Mouse (Mus musculus) hindbrain, embryonic 15.5 days (tissue): Measurements from ENCODE around the gene Neurl2. TPM values are rescaled to one million over a fixed set of nuclear protein-coding genes. Genes with fewer than 3 reads are reported as not detected.
"Not testable (repeated sequence)": the region's sequence is repeated elsewhere in the genome, so short reads cannot be mapped to it uniquely, and the experiment has no call there.

ENCODE experiments used
- ATAC-seq: fragments of 200-750 bp; cut with Nextera tagmentation; 2 replicates; pipeline ENCODE4 v1.8.0; 2017; ENCODE audit warnings: low read depth, moderate number of reproducible peaks, moderate TSS enrichment; ENCODE audit not compliant: low FRiP score
- H3K27ac ChIP-seq: fragments of 300-500 bp; sonication (generic); replicated peaks from 2 replicates; pipeline ENCODE4 v1.5.1; 2015; ENCODE audit warnings: mild to moderate bottlenecking, inconsistent platforms
- H3K27me3 ChIP-seq: fragments of 300-500 bp; sonication (generic); 2 replicates; pipeline ENCODE4 v1.6.1; 2015; ENCODE audit warnings: control low read depth, inconsistent platforms
- H3K36me3 ChIP-seq: fragments of 300-500 bp; sonication (generic); 2 replicates; pipeline ENCODE4 v1.6.1; 2015; ENCODE audit warnings: control low read depth, inconsistent platforms
- H3K4me1 ChIP-seq: fragments of 300-500 bp; sonication (generic); replicated peaks from 2 replicates; pipeline ENCODE4 v1.6.1; 2015; ENCODE audit warnings: control low read depth, inconsistent platforms
- H3K4me2 ChIP-seq: fragments of 300-500 bp; sonication (generic); 2 replicates; pipeline ENCODE4 v1.6.1; 2015; ENCODE audit warnings: moderate library complexity, mild to moderate bottlenecking, inconsistent platforms
- H3K4me3 ChIP-seq: fragments of 300-500 bp; sonication (generic); 2 replicates; pipeline ENCODE4 v1.5.1; 2015; ENCODE audit warnings: mild to moderate bottlenecking, inconsistent platforms
- H3K9ac ChIP-seq: fragments of 300-500 bp; sonication (generic); 2 replicates; pipeline ENCODE4 v1.6.1; 2015; ENCODE audit warnings: inconsistent platforms
- H3K9me3 ChIP-seq: fragments of 300-500 bp; sonication (generic); 2 replicates; pipeline ENCODE4 v1.6.1; 2016; ENCODE audit warnings: control low read depth, inconsistent platforms
- WGBS: fragments of 180-500 bp; shearing (Covaris S2); methylation state at CpG from one replicate; pipeline ENCODE4 v1.1.7; 2015; 5-methylcytosine and 5-hydroxymethylcytosine counted together
- polyA plus RNA-seq: library from polyadenylated mRNA; unstranded; fragments of >200 nt; fragmentation: Nextera tagmentation; extraction: Ambion mirVana; gene quantifications from 2 replicates; pipeline ENCODE4 v1.2.1, GENCODE M21; 2015

Gene Neurl2
- polyA plus RNA-seq: 6.3 and 7.9 TPM in 2 replicates

DNA sequence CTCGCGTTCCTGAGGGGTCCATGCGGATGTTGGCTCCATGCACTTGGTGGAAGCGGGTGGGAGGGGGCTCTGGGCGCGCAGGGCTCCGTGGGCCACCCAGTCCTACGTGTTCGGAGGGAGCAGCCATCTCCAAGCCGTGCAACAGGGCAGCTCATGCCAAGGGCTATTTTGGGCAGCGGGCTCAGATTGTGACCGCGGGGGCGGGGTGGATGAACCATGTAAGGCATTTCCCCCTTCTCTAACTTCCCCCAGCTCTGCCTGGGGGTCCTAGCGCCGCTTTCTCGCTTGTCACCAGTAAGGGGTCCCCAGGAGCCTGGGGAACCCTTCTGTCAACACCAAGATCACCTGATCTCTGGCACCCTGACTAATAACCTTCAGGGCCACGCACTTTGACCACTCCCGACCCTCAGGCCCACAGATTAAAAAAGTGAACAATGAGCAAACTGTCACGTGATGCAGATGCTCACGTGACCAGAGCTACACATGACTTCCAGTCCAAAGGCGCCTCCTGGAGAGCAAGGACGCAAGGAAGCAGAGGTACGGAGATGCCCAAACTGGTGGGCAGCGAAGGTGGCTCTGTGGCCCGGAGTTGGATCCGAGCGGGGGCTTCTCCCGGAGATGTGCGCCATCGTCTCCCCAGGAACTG, at the start of gene Neurl2:
Neurl2 (minus strand) TSS at position 143 of the 646 bp plus-strand sequence.
- ATAC-seq: peak; percentile 72
- peak within 1 kb of the TSS; percentile 66 for H3K4me3 ChIP-seq
- H3K9ac ChIP-seq: peak within 1 kb of the TSS; percentile 66
- H3K4me2 ChIP-seq: peak within 1 kb of the TSS; percentile 99
- H3K27ac ChIP-seq: peak within 1 kb of the TSS; percentile 82
- under 1% methylated on average over 31 of the region's 31 CpGs for WGBS
- H3K9me3 ChIP-seq: no peaks in the 10 kb centered on the region
- peaks cover 24% of the 10 kb centered on the region for H3K4me1 ChIP-seq
- H3K36me3 ChIP-seq: peaks cover 4% of the 10 kb centered on the region
- no peaks in the 10 kb centered on the region for H3K27me3 ChIP-seq

DNA sequence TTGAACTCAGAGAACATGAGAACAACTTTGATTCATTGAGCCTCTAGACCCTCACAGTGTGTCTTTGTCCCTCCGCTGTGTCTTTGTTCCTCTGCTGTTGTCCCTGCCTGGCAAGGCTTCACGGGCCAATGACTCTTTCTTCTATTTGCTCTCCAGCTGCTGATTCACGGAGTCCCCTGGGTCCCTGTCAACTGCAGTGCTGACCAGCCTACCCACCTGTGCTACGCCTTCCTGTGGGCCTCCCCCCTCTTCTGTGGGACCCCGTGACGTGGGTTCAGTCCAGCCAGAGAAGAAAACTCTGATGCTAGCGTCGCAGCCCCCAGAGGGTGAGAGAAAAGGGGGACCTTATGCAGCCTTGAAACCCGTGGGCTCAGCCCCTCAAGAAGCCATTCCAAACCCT, 49.4 kb upstream of the Neurl2 start:
- Histone ChIP-seq H3K9ac (no peak overlapping the region), H3K27ac (no peak overlapping the region; the same call in 1 of the 2 replicates), H3K9me3 (no peaks in the 10 kb centered on the region), H3K36me3 (peaks cover 34% of the 10 kb centered on the region), H3K4me2 (no peak overlapping the region), H3K4me3 (no peak overlapping the region), H3K27me3 (no peaks in the 10 kb centered on the region), H3K4me1 (peaks cover 23% of the 10 kb centered on the region)
- WGBS: 17% methylated on average over 9 of the region's 9 CpGs
- ATAC-seq: no peak

DNA sequence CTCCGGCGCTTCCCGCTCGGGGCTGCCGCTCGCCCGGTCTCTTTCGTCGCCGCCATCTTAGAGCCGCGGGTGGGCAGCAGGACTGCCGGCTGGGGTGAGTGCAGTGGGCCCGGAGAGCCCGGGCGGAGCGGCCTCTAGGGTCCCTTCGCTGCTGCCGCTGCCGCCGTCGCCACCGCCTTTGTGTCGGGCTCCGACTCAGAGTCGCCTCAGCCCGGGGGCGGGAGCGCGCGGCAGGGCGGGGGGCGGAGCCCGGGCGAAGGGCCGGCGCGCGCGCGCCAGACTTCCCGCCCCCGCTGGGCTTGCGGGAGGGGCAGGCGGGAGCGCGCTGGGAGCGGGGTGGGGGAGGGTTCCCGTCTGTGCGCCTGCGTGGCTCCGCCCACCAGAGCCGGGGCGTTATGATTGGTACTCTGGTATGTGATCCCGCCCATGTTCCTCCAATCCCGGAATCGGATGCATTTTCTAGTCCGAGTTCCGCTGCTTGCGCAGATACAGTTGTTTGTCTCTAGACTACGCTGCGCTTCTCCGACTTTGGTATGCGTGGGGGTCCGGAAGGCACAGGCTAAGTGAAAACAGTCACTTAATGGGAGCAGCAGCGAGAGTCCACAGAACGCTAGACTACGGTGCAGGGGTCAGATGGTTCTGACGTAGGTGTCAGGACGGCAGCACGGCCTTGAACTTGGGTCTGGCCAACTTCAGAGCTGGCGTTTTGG, 46.5 kb upstream of the Neurl2 start:
- H3K4me3 ChIP-seq: peak overlapping the region; percentile 84
- H3K4me1 ChIP-seq: peaks cover 29% of the 10 kb centered on the region
- peaks cover 6% of the 10 kb centered on the region for H3K36me3 ChIP-seq
- H3K9me3 ChIP-seq: no peaks in the 10 kb centered on the region
- H3K4me2 ChIP-seq: peak overlapping the region; percentile 97
- no peaks in the 10 kb centered on the region for H3K27me3 ChIP-seq
- WGBS: under 1% methylated on average over 72 of the region's 72 CpGs
- peak; percentile 91 for ATAC-seq
- H3K27ac ChIP-seq: peak overlapping the region; percentile 100
- H3K9ac ChIP-seq: peak overlapping the region; percentile 99

DNA sequence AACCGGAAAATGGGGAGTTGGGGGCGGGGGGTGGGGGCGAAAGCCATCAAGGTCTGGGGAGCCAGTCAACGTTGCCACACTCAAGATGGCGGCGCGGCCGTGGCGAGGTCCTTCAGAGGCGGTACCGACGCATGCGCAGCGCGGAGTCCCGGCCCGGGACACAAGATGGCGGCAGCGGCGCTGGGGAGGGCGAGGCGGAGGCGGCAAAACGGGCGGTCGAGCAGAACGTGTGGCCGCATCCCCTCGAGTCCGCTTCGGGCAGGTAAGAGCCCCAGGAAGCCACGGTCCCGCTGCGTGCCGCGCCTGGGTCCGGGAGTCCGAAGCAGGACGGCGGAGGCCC, 45.9 kb upstream of the Neurl2 start, which contains the start of gene Pcif1:
Pcif1 (plus strand) TSS at position 77 of the 340 bp plus-strand sequence.
- Histone ChIP-seq H3K27me3 (no peaks in the 10 kb centered on the region), H3K36me3 (peaks cover 4% of the 10 kb centered on the region), H3K4me1 (peaks cover 29% of the 10 kb centered on the region), H3K4me3 (peak within 1 kb of the TSS; percentile 84), H3K9ac (peak within 1 kb of the TSS; percentile 99), H3K27ac (peak within 1 kb of the TSS; percentile 100), H3K4me2 (peak within 1 kb of the TSS; percentile 97), H3K9me3 (no peaks in the 10 kb centered on the region)
- ATAC-seq: peak; percentile 85
- 0% methylated on average over 34 of the region's 40 CpGs for WGBS

DNA sequence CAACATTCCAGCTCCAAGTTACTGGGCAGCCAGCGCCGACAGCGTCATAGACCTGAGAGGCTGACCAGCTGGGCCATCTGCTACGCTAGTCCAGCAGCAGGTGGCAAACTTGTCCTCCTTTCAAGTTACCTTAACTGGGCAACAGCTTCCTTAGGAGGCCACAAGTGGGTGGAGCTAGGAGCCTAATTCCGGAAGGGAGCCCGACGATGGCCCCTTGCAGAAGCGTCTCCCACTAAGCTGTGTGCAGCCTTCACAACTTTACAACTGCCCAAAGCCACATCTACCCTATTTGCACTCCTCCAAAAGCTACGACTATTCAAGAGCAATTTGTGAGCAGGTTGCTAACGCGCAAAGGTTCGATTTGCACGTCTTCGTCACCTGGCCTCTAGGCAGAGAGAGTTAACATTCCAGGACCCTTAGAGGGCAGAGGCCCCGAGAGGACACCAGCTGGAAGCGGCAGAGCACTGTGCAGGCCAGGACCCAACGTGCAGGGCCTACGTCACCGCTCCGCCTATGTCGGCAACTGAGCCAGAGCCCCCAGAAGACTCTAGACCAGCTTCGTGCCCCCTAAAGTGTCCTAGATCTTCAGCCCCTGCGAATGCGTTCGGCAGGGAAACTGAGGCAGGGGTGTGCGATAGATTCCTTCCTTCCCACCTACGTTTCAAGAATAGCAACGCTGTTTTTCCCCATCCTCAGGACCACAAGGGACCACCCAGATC, 45.4 kb upstream of the Neurl2 start:
- H3K4me3 ChIP-seq: peak overlapping the region; percentile 84
- no peaks in the 10 kb centered on the region for H3K36me3 ChIP-seq
- peak; percentile 68 for ATAC-seq
- H3K27me3 ChIP-seq: no peaks in the 10 kb centered on the region
- H3K9ac ChIP-seq: peak overlapping the region; percentile 99
- peak overlapping the region; percentile 100 for H3K27ac ChIP-seq
- peak overlapping the region; percentile 97 for H3K4me2 ChIP-seq
- peaks cover 29% of the 10 kb centered on the region for H3K4me1 ChIP-seq
- 3% methylated on average over 28 of the region's 28 CpGs for WGBS
- no peaks in the 10 kb centered on the region for H3K9me3 ChIP-seq

DNA sequence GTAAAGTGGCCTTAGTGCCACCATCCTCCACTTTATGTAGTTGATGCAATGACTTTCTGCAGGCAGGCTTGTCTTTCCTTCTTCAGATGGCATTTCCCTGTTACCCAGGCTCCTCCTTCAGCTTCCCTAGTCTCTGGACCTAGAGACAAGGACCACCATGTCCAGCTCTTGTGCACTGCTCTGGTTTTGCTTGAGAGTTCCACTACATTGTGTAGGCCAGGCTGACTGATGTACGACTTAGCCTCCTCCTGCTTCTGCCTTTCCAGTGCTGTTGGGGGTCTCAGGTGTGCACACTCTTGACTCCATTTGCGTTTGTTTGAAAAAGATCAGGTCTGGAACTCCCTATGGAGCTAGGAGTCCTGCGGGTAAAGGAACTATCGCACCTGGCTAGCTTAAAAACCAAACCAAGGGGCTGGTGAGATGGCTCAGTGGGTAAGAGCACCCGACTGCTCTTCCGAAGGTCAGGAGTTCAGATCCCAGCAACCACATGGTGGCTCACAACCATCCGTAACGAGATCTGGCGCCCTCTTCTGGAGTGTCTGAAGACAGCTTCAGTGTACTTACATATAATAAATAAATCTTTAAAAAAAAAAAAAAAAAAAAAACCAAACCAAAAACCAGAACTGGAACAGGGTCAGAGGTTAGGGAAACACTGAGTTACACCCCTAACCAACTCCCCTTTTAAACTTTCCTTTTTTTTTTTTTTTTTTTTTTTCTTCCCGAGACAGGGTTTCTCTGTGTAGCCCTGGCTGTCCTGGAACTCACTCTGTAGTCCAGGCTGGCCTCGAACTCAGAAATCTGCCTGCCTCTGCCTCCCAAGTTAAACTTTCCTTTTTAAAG, 44.3 kb upstream of the Neurl2 start:
- H3K4me3 ChIP-seq, H3K9ac ChIP-seq: not testable (repeated sequence)

DNA sequence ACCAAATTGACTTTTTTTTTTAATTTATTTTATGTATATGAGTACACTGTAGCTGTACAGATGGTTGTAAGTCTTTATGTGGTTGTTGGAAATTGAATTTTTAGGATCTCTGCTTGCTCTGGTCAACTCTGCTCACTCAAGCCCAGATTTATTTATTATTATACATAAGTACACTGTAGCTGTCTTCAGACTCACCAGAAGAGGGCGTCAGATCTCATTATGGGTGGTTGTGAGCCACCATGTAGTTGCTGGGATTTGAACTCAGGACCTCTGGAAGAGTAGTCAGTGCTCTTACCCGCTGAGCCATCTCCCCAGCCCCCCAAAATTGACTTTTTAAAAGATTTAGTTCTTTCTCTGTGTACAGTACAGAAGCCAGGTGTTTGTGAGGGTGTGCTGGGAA, 42.4 kb upstream of the Neurl2 start:
- not testable (repeated sequence) for H3K27ac ChIP-seq, H3K36me3 ChIP-seq, H3K9me3 ChIP-seq, H3K27me3 ChIP-seq, ATAC-seq, H3K9ac ChIP-seq, H3K4me3 ChIP-seq, H3K4me2 ChIP-seq
- 55% methylated on average over 2 of the region's 2 CpGs for WGBS
- H3K4me1 ChIP-seq: peaks cover 20% of the 10 kb centered on the region

More for the DNA sequence above, 44.3 kb upstream of the Neurl2 start:
- 68% methylated on average over 11 of the region's 11 CpGs for WGBS
- not testable (repeated sequence) for H3K9me3 ChIP-seq, H3K27me3 ChIP-seq, ATAC-seq, H3K36me3 ChIP-seq
- Histone ChIP-seq H3K4me1 (peaks cover 29% of the 10 kb centered on the region), H3K4me2 (peak overlapping the region; percentile 97), H3K27ac (peak overlapping the region; percentile 100; the same call in 1 of the 2 replicates)

DNA sequence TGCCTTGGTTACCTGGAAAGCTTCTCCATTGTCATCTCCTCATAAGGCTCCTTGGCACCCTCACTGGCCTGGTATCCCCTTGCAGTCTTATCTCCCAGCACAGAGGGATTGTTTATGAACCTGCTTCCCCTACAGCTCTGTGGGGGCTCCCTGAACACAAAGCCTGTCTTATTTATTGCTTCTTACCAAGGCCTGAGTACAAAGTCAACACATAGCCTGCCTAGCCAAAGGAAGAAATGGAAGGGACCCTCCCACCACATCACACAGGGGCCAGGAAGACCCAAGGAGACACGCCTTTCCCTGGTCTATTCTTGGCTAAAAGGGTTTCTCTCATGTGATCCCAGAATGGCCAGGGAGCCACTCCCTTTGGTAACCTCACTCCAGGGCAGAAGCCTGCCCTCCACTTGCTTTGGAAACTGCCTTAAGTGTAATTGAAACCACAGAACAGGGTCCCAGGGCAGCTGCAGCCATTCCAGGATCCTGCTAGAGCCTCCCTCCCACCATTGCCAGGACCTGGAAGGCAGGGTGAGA, 41.0 kb upstream of the Neurl2 start:
- peaks cover 15% of the 10 kb centered on the region for H3K4me1 ChIP-seq
- ATAC-seq: no peak
- no peak overlapping the region for H3K9ac ChIP-seq
- no peaks in the 10 kb centered on the region for H3K27me3 ChIP-seq
- no peak overlapping the region for H3K4me2 ChIP-seq
- no peaks in the 10 kb centered on the region for H3K9me3 ChIP-seq
- peak overlapping the region; percentile 59 for H3K27ac ChIP-seq
- H3K4me3 ChIP-seq: no peak overlapping the region
- no peaks in the 10 kb centered on the region for H3K36me3 ChIP-seq
- 42% methylated on average over 1 of the region's 1 CpGs for WGBS

DNA sequence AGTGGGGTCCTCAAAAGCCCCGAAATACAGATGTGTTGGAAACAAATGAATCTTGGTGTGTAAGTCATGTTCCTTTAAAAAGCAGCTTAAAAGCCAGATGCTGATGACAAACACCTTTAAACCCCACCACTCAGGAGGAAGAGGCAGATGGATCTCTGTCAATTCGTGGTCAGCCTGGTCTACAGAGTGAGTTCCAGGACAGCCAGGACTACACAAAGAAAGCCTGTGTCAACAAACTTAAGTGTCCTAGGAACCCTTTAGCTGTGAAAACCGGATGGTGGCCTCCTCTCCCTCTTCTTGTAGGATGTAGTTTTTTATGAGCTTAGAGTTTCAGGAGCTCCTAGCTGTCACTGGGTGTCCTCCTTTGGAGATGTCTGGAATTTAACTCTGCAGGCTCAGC, 40.4 kb upstream of the Neurl2 start:
- Histone ChIP-seq H3K4me3 (no peak overlapping the region), H3K9me3 (no peaks in the 10 kb centered on the region), H3K9ac (no peak overlapping the region), H3K4me2 (no peak overlapping the region), H3K4me1 (peaks cover 13% of the 10 kb centered on the region), H3K36me3 (no peaks in the 10 kb centered on the region), H3K27ac (peak overlapping the region; percentile 10; the same call in 1 of the 2 replicates), H3K27me3 (no peaks in the 10 kb centered on the region)
- no peak for ATAC-seq
- WGBS: 62% methylated on average over 3 of the region's 3 CpGs

DNA sequence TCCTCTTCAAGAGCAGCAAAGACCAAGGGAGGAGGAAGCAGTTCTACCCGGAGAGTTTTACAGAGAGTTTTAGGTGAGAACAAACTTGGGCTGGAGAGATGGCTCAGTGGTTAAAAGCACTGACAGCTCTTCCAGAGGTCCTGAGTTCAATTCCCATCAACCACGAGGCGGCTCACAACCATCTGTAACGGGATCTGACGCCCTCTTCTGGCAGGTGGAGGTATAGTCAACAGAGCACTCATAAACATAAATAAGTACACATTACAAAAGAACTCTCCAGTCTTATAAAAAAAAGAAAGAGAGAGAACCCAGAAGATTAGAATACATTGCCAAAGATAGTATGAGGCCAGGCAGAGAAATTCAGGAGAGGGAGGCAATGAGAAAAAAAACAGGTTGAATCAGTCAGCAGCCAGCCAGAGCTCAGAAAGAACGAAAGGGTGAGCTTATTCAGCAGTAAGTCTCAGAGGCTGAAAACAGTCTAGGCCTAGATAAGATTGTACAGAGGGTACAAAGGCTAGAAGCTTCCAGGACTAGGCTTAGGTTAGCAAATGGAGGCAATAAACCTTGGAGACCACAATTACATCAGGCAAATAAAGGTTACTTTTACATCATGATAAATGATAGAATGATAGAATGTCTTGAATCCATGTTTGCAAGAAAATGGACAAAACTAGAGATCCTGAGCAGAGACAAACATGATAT, 38.5 kb upstream of the Neurl2 start:
- Histone ChIP-seq H3K27me3 (no peaks in the 10 kb centered on the region), H3K9ac (no peak overlapping the region), H3K27ac (no peak overlapping the region), H3K4me3 (no peak overlapping the region), H3K4me1 (no peaks in the 10 kb centered on the region), H3K36me3 (no peaks in the 10 kb centered on the region), H3K9me3 (no peaks in the 10 kb centered on the region), H3K4me2 (no peak overlapping the region)
- no peak for ATAC-seq
- 58% methylated on average over 6 of the region's 6 CpGs for WGBS

DNA sequence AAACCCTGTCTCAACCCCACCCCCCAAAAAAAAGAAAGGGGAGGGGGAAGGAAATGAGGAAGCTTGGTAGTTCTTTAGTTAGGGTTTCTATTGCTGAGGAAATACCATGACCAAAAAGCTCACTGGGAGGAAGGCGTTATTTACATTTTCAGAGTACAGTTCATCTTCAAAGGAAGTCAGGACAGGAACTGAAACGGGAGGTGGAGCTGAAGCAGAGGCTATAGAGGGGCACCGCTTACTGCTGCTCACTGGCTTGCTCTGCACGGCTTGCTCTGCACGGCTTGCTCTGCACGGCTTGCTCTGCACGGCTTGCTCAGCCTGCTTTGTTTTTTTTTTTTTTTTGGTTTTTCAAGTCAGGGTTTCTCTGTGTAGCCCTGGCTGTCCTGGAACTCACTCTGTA, 35.2 kb upstream of the Neurl2 start:
- no peak for ATAC-seq
- Histone ChIP-seq H3K9me3 (no peaks in the 10 kb centered on the region), H3K4me3 (no peak overlapping the region), H3K4me1 (no peaks in the 10 kb centered on the region), H3K9ac (no peak overlapping the region), H3K27me3 (no peaks in the 10 kb centered on the region), H3K36me3 (no peaks in the 10 kb centered on the region), H3K27ac (no peak overlapping the region), H3K4me2 (no peak overlapping the region)
- whole genome bisulfite sequencing: 83% methylated on average over 7 of the region's 7 CpGs
